In the genomic region with DNA sequence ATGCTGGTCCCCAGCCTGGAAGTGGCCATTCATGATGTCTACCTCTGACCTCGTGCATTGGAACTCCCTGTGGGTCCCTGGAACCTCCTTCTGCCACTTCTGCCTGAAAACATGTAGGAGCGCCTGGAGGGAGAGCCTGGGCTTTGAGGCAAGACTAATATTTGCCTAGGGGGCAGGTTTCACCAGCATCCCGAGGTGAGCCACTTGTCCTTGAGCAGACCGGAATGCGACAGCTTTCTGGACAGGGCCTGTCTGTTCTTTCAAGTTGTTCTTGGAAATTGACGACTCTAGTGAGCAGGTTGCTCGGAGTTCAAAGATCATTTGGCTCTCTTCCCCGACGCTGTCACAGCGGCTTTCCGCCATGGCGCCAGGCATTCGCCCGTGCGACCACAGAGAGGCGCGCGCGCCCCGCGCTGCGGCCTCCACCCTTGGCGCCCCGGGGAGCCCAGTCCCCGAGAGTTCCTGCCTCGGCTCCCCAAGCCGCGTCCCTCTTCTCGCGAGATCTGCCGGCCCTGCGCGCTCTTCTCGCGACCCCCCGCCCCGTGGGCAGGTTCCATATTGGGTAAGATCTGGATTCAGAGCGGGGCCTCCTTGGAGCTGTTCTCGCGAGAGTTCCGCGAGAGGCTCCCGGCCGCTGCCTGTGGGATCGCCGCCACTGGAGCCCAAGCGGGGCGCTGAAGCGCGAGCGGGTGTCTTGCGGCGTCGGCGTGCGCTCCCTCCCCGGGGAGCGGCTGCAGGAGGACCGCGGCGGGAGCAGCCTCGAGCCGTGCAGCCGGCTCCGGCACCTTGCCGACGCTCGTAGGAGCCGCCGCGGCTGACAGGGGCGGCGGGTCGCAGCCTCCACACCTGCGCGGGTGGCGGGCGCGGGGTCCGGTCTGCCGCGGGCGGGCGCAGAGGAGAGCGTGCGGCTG, we compare ENCODE assay signal across 8 mouse cellular contexts. TPM values are rescaled to one million over a fixed set of nuclear protein-coding genes. Genes with fewer than 3 reads are reported as not detected.
DNase-seq lines count a peak whose midpoint lies in the region; ATAC-seq lines count a peak whose summit lies in the region.

A gene (plus strand): TSS at position 554 of the 911 bp plus-strand sequence.

- H3K9me3 ChIP-seq in hindbrain, embryonic 13.5 days, result no peaks in the 10 kb centered on the region

- H3K4me2 ChIP-seq in hindbrain, embryonic 13.5 days, result peak within 1 kb of the TSS; percentile 77

- DNase-seq in NIH3T3 (ENCODE audit: low read depth), result peak; percentile 100
- peak; percentile 99 for DNase-seq in cerebellum, postnatal 10 days
- DNase-seq in frontal cortex, postnatal 14 days (ENCODE audit: low spot score in 2 of 2), result peak; percentile 100
- DNase-seq in layer of hippocampus, postnatal 25 days (ENCODE audit: extremely low spot score in 1 of 2, low spot score in 1 of 2), result peak; percentile 96 to 99
- peak; percentile 100 for DNase-seq in lung, postnatal 25 days (ENCODE audit: low spot score)
- DNase-seq in retina, embryonic 14.5 days (ENCODE audit: low spot score), result peak; percentile 99
- peak; percentile 100 for DNase-seq in thymus, postnatal 4 days

- ATAC-seq in hindbrain, embryonic 13.5 days (ENCODE audit: low FRiP score), result peak; percentile 96

- peak within 1 kb of the TSS; percentile 99 for H3K4me3 ChIP-seq in hindbrain, embryonic 13.5 days

- H3K36me3 ChIP-seq in hindbrain, embryonic 13.5 days, result no peaks in the 10 kb centered on the region

- WGBS in hindbrain, embryonic 13.5 days, result under 1% methylated on average over 69 of the region's 86 CpGs

- H3K4me1 ChIP-seq in hindbrain, embryonic 13.5 days (replicated peaks), result peaks cover 44% of the 10 kb centered on the region

- peaks cover 13% of the 10 kb centered on the region for H3K27me3 ChIP-seq in hindbrain, embryonic 13.5 days

- peak within 1 kb of the TSS; percentile 98 for H3K9ac ChIP-seq in hindbrain, embryonic 13.5 days

- H3K27ac ChIP-seq in hindbrain, embryonic 13.5 days, result peak within 1 kb of the TSS; percentile 96

RNA-seq across cellular contexts. Expression of the gene that starts here (rescaled TPM):
- polyA plus RNA-seq in hindbrain, embryonic 13.5 days (2015; fragmentation: Nextera tagmentation; extraction: Ambion mirVana), result 25.3 and 26.9 TPM in 2 replicates
- total RNA-seq in layer of hippocampus, postnatal 25 days (2021), result 10 to 100 TPM; 69.7 to 82.2 TPM

Comparison
In these comparisons a context has a peak if more than half of its experiments do, and no peak if none do; other contexts are left out.
1. Peak in every context shown above with its lines: DNase-seq, ATAC-seq, H3K4me3 ChIP-seq and H3K27ac ChIP-seq.